Mouse (Mus musculus) forebrain, embryonic 13.5 days (tissue): Measurements from ENCODE around the gene Mrpl23. TPM values are rescaled to one million over a fixed set of nuclear protein-coding genes. Genes with fewer than 3 reads are reported as not detected.

Source experiments
- ATAC-seq: fragments of 200-750 bp; cut with Nextera tagmentation; 2 replicates; pipeline ENCODE4 v1.8.0; 2017
- H3K27ac ChIP-seq: fragments of 300-500 bp; sonication (generic); 2 replicates; pipeline ENCODE4 v1.5.1; 2015; ENCODE audit warnings: inconsistent platforms, mild to moderate bottlenecking, moderate library complexity
- H3K27me3 ChIP-seq: fragments of 300-500 bp; sonication (generic); 2 replicates; pipeline ENCODE4 v1.6.1; 2015; ENCODE audit warnings: mild to moderate bottlenecking, inconsistent platforms
- H3K36me3 ChIP-seq: fragments of 300-500 bp; sonication (generic); 2 replicates; pipeline ENCODE4 v1.6.1; 2015; ENCODE audit warnings: mild to moderate bottlenecking, inconsistent platforms; ENCODE audit not compliant: poor library complexity, severe bottlenecking
- H3K4me1 ChIP-seq: fragments of 300-500 bp; sonication (generic); 2 replicates; pipeline ENCODE4 v1.6.1; 2015; ENCODE audit warnings: inconsistent platforms
- H3K4me2 ChIP-seq: fragments of 300-500 bp; sonication (generic); 2 replicates; pipeline ENCODE4 v1.6.1; 2015; ENCODE audit warnings: inconsistent platforms, mild to moderate bottlenecking, moderate library complexity
- H3K4me3 ChIP-seq: fragments of 300-500 bp; sonication (generic); 2 replicates; pipeline ENCODE4 v1.5.1; 2015; ENCODE audit warnings: mild to moderate bottlenecking, inconsistent platforms
- H3K9ac ChIP-seq: fragments of 300-500 bp; sonication (generic); 2 replicates; pipeline ENCODE4 v1.6.1; 2015; ENCODE audit warnings: mild to moderate bottlenecking, inconsistent platforms
- H3K9me3 ChIP-seq: fragments of 300-500 bp; sonication (generic); replicated peaks from 2 replicates; pipeline ENCODE4 v1.6.1; 2016; ENCODE audit warnings: inconsistent platforms
- WGBS: fragments of 180-500 bp; shearing (Covaris S2); methylation state at CpG from one replicate; pipeline ENCODE4 v1.1.7; 2015; 5-methylcytosine and 5-hydroxymethylcytosine counted together
- polyA plus RNA-seq: library from polyadenylated mRNA; unstranded; fragments of >200 nt; fragmentation: Nextera tagmentation; extraction: Ambion mirVana; gene quantifications from 2 replicates; pipeline ENCODE4 v1.2.1, GENCODE M21; 2015

The Mrpl23 gene
- polyA plus RNA-seq, 1 experiment from 2014 or later: 16.5 TPM

DNA sequence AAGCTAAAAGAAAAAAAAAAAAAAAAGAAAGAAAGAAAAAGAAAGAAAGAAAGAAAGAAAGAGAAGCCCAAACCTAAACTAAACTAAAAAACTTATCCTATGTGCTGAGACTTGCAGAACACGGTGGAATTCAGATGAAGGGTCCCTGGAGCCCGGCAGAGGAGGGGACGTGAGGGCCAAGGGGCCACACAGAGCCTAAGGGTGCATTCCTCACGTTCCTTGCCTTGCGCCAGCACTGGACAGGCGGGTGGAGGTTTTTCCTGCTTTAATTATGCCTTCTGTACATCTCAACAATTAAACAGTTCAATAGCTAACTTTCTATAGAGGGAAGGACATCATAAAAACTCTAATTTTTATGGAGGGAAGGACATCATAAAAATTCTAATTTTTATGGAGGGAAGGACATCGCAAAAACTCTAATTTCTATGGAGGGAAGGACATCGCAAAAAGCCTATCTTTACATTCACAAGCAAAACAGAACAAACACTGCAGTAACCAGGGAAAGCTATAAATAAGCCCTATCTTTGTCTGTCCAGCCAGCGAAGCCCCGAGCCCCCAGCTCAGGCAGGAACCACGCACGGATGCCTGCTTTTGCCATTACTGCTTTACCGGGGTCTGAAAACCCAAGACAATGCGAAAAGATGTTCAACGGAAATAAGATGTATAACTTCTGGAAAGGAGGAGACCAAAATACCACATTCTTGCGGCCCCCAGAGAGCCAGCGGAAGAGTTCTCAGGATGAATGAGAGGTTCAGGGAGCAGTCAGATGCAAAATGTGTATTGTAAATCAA is 9.1 kb upstream of the Mrpl23 start:
- Histone ChIP-seq H3K9ac (no peak overlapping the region), H3K4me1 (peaks cover 8% of the 10 kb centered on the region), H3K4me3 (no peak overlapping the region), H3K9me3 (no peaks in the 10 kb centered on the region), H3K36me3 (no peaks in the 10 kb centered on the region), H3K27me3 (no peaks in the 10 kb centered on the region), H3K4me2 (no peak overlapping the region), H3K27ac (no peak overlapping the region)
- WGBS: 61% methylated on average over 17 of the region's 17 CpGs
- no peak for ATAC-seq

GRCm38 (mm10) chr7:142525342-142526178 is 6.9 kb upstream of the Mrpl23 start:
- H3K27me3 ChIP-seq: no peaks in the 10 kb centered on the region
- no peak for ATAC-seq
- H3K4me2 ChIP-seq: no peak overlapping the region
- H3K9me3 ChIP-seq: no peaks in the 10 kb centered on the region
- H3K4me3 ChIP-seq: no peak overlapping the region
- peaks cover 8% of the 10 kb centered on the region for H3K4me1 ChIP-seq
- whole genome bisulfite sequencing: 20% methylated on average over 13 of the region's 13 CpGs
- H3K36me3 ChIP-seq: no peaks in the 10 kb centered on the region
- no peak overlapping the region for H3K9ac ChIP-seq
- H3K27ac ChIP-seq: 0 out of 2 replicates have a peak overlapping the region, but pooled peaks have one; percentile 11

DNA sequence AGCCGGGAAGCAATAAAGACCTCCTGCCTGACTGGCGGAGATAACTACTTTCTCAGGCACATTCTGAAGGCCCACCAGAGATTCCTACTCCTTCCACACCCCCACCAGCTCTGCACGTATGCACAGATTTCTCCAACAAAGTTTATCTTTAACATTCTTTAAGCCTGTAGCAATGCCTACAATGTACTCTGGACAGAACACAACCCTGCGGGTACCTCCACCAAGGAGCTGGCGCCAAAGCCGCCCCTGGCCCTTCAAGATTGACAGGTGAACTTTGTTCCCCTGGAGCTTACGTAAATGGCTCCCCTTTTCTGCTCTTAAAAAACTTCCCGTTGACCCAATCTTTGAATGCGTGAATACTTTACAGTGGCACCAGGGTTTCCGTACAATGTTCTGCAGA is 3.1 kb upstream of the Mrpl23 start:
- no peaks in the 10 kb centered on the region for H3K9me3 ChIP-seq
- no peaks in the 10 kb centered on the region for H3K27me3 ChIP-seq
- no peak overlapping the region for H3K27ac ChIP-seq
- no peak overlapping the region for H3K4me3 ChIP-seq
- peaks cover 25% of the 10 kb centered on the region for H3K4me1 ChIP-seq
- no peak for ATAC-seq
- H3K9ac ChIP-seq: no peak overlapping the region
- no peaks in the 10 kb centered on the region for H3K36me3 ChIP-seq
- H3K4me2 ChIP-seq: no peak overlapping the region
- 71% methylated on average over 10 of the region's 10 CpGs for WGBS

GRCm38 (mm10) chr7:142531973-142532521 is 439 bp upstream of the Mrpl23 start:
- Histone ChIP-seq H3K27ac (no peak overlapping the region), H3K9me3 (no peaks in the 10 kb centered on the region), H3K4me1 (peaks cover 19% of the 10 kb centered on the region), H3K9ac (no peak overlapping the region), H3K36me3 (peaks cover 4% of the 10 kb centered on the region; the same call in 1 of the 2 replicates), H3K4me3 (no peak overlapping the region), H3K4me2 (peak overlapping the region; percentile 73; the same call in 1 of the 2 replicates), H3K27me3 (no peaks in the 10 kb centered on the region)
- peak; percentile 32 for ATAC-seq
- 85% methylated on average over 4 of the region's 4 CpGs for WGBS

GRCm38 (mm10) chr7:142533059-142533855 is 771 bp downstream of the Mrpl23 start:
- no peaks in the 10 kb centered on the region for H3K27me3 ChIP-seq
- H3K9ac ChIP-seq: peak overlapping the region; percentile 76
- ATAC-seq: peak; percentile 89
- under 1% methylated on average over 44 of the region's 44 CpGs for WGBS
- peak overlapping the region; percentile 63 for H3K4me3 ChIP-seq
- no peaks in the 10 kb centered on the region for H3K9me3 ChIP-seq
- H3K27ac ChIP-seq: peak overlapping the region; percentile 55
- H3K36me3 ChIP-seq: peaks cover 4% of the 10 kb centered on the region; the same call in 1 of the 2 replicates
- H3K4me1 ChIP-seq: peaks cover 22% of the 10 kb centered on the region
- peak overlapping the region; percentile 73 for H3K4me2 ChIP-seq

- H3K27me3 ChIP-seq: no peaks in the 10 kb centered on the region
- ATAC-seq: no peak
- no peak overlapping the region for H3K4me3 ChIP-seq
- no peak overlapping the region for H3K9ac ChIP-seq
- H3K27ac ChIP-seq: no peak overlapping the region
- H3K4me2 ChIP-seq: no peak overlapping the region
- H3K36me3 ChIP-seq: peaks cover 4% of the 10 kb centered on the region; the same call in 1 of the 2 replicates
- no peaks in the 10 kb centered on the region for H3K9me3 ChIP-seq
- peaks cover 32% of the 10 kb centered on the region for H3K4me1 ChIP-seq
- WGBS: 91% methylated on average over 4 of the region's 4 CpGs
Observed at GRCm38 (mm10) chr7:142535116-142535515, 2.6 kb downstream of the Mrpl23 start.

DNA sequence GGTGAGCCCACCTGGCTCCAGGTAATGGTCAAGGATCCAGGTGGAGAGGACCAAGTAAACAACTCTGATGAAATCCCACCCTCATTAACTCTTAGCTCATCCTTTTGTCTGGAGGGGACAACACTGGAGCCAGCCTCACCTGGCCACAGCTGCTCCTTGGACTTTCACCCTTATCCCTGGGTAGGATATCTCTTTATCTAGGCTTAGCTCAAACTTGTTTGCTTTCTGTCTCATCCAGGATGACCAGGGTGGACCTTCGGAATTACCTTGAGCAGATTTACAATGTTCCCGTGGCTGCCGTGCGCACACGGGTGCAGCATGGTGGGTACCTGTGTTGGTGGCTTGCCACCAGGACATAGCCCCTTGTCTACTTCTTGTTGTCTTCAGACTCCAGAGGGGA is 3.3 kb downstream of the Mrpl23 start:
- H3K27me3 ChIP-seq: no peaks in the 10 kb centered on the region
- no peak overlapping the region for H3K27ac ChIP-seq
- H3K4me3 ChIP-seq: no peak overlapping the region
- no peak for ATAC-seq
- WGBS: 97% methylated on average over 5 of the region's 5 CpGs
- no peaks in the 10 kb centered on the region for H3K9me3 ChIP-seq
- no peak overlapping the region for H3K9ac ChIP-seq
- H3K4me2 ChIP-seq: no peak overlapping the region
- H3K4me1 ChIP-seq: peaks cover 33% of the 10 kb centered on the region
- H3K36me3 ChIP-seq: peaks cover 7% of the 10 kb centered on the region

DNA sequence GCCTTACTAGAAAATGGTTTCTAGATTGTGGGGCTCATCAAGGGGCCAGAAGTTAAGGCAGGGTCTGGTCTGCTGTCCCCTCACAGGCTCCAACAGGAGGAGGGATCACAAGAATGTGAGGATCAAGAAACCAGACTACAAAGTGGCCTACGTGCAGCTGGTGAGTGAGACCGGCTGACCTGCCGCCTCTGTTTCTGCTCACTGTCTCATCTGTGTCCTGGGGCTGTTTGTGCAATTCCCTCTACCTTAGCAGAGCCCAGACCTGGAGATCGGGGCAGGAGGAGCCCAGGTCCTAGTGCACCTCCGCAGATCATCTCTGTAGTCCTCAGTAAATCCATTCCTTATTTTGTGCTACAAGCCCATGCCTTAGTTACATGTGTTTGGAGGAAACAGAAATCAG is 4.7 kb downstream of the Mrpl23 start:
- H3K4me1 ChIP-seq: peaks cover 33% of the 10 kb centered on the region
- WGBS: 73% methylated on average over 5 of the region's 5 CpGs
- no peak overlapping the region for H3K9ac ChIP-seq
- no peak for ATAC-seq
- H3K27me3 ChIP-seq: no peaks in the 10 kb centered on the region
- H3K9me3 ChIP-seq: no peaks in the 10 kb centered on the region
- no peak overlapping the region for H3K4me3 ChIP-seq
- no peak overlapping the region for H3K27ac ChIP-seq
- peaks cover 17% of the 10 kb centered on the region for H3K36me3 ChIP-seq
- H3K4me2 ChIP-seq: no peak overlapping the region

GRCm38 (mm10) chr7:142537879-142538278 is 5.4 kb downstream of the Mrpl23 start:
- Histone ChIP-seq H3K27ac (peak overlapping the region; percentile 59; the same call in 1 of the 2 replicates), H3K9ac (0 out of 2 replicates have a peak overlapping the region, but pooled peaks have one; percentile 14), H3K4me2 (no peak overlapping the region), H3K9me3 (no peaks in the 10 kb centered on the region), H3K36me3 (peaks cover 17% of the 10 kb centered on the region), H3K27me3 (no peaks in the 10 kb centered on the region), H3K4me1 (peaks cover 33% of the 10 kb centered on the region), H3K4me3 (no peak overlapping the region)
- 7% methylated on average over 6 of the region's 6 CpGs for WGBS
- peak; percentile 52 for ATAC-seq

GRCm38 (mm10) chr7:142538291-142538690 is 5.8 kb downstream of the Mrpl23 start:
- H3K27me3 ChIP-seq: no peaks in the 10 kb centered on the region
- ATAC-seq: no peak; the same call in 1 of the 2 replicates
- no peak overlapping the region for H3K4me3 ChIP-seq
- peaks cover 17% of the 10 kb centered on the region for H3K36me3 ChIP-seq
- H3K4me1 ChIP-seq: peaks cover 37% of the 10 kb centered on the region
- no peaks in the 10 kb centered on the region for H3K9me3 ChIP-seq
- peak overlapping the region; percentile 59; the same call in 1 of the 2 replicates for H3K27ac ChIP-seq
- no peak overlapping the region for H3K4me2 ChIP-seq
- 0 out of 2 replicates have a peak overlapping the region, but pooled peaks have one; percentile 14 for H3K9ac ChIP-seq
- 20% methylated on average over 4 of the region's 4 CpGs for WGBS

- Histone ChIP-seq H3K4me2 (no peak overlapping the region), H3K4me1 (peaks cover 32% of the 10 kb centered on the region), H3K4me3 (no peak overlapping the region), H3K9ac (no peak overlapping the region), H3K27ac (peak overlapping the region; percentile 21; the same call in 1 of the 2 replicates), H3K36me3 (peaks cover 17% of the 10 kb centered on the region), H3K9me3 (no peaks in the 10 kb centered on the region), H3K27me3 (no peaks in the 10 kb centered on the region)
- no peak for ATAC-seq
- 16% methylated on average over 6 of the region's 6 CpGs for WGBS
Observed at GRCm38 (mm10) chr7:142538766-142539165, 6.3 kb downstream of the Mrpl23 start.
